In genomic region chr4:56630251-56630650, GRCm38 (mm10) we compare ENCODE assay signal across 20 mouse cellular contexts.
DNase-seq lines count a peak whose midpoint lies in the region; ATAC-seq and TF ChIP-seq lines count a peak whose summit lies in the region.
"Had no signal": no experiment of that assay in that cellular context is flagged by ENCODE, and none has a peak within 500 bp of the region (broad histone marks: within the 10 kb centered on the region; RNA-seq: fewer than 3 reads in every experiment).

No protein-coding gene starts in this region.

- no peaks in the 10 kb centered on the region for H3K27me3 ChIP-seq in forebrain, embryonic 14.5 days (replicated peaks; ENCODE audit: control insufficient read depth, insufficient read depth, low read length)
- no peaks in the 10 kb centered on the region for H3K27me3 ChIP-seq in forebrain, embryonic 11.5 days (ENCODE audit: control insufficient read depth, insufficient read depth, low read length)
- H3K27me3 ChIP-seq: CH12.LX; embryonic facial prominence, embryonic 15.5 days; hindbrain, embryonic 15.5 days; limb, embryonic 15.5 days had no signal

- H3K4me3 ChIP-seq in forebrain, embryonic 14.5 days (ENCODE audit: low read depth, low read length), result no peak overlapping the region
- no peak overlapping the region for H3K4me3 ChIP-seq in forebrain, embryonic 11.5 days (ENCODE audit: low read depth, low read length)
- H3K4me3 ChIP-seq in left cerebral cortex, adult 2 months, result no peak overlapping the region
- H3K4me3 ChIP-seq: embryonic facial prominence, embryonic 15.5 days; hindbrain, embryonic 15.5 days; limb, embryonic 15.5 days had no signal

- peak; percentile 24 for DNase-seq in forebrain, embryonic 14.5 days (ENCODE audit: low spot score)
- no peak for DNase-seq in forebrain, embryonic 11.5 days (ENCODE audit: low spot score)
- peak in 1 of 2 experiments; percentile 25 for DNase-seq in left cerebral cortex, adult 2 months (ENCODE audit: extremely low spot score in 1 of 2, low spot score in 2 of 2)
- no peak for DNase-seq in left cerebral cortex, adult 18-20 months (ENCODE audit: low spot score in 2 of 2)
- DNase-seq in right cerebral cortex, adult 2 months (ENCODE audit: low spot score in 2 of 2), result peak; percentile 21 to 39
- DNase-seq in right cerebral cortex, postnatal 4 days, result no peak
- DNase-seq in telencephalon, adult 2 months (ENCODE audit: low read depth, low spot score), result peak; percentile 53
- DNase-seq in cerebellum, adult 11 months, result no peak
- DNase-seq: adrenal gland, adult 8-10 months; cerebellum, adult 2 months; gastrocnemius, postnatal 36 days; heart, postnatal 14 days; kidney, adult 11 months; lung, postnatal 10 days had no signal

- no peak for ATAC-seq in forebrain, embryonic 14.5 days
- no peak for ATAC-seq in forebrain, embryonic 11.5 days (replicated peaks; ENCODE audit: low FRiP score)

- no peak overlapping the region for H3K4me2 ChIP-seq in forebrain, embryonic 14.5 days (ENCODE audit: low read length)
- no peak overlapping the region for H3K4me2 ChIP-seq in forebrain, embryonic 11.5 days (ENCODE audit: low read depth, low read length, severe bottlenecking)
- H3K4me2 ChIP-seq: embryonic facial prominence, embryonic 15.5 days; heart, embryonic 11.5 days; hindbrain, embryonic 15.5 days; limb, embryonic 15.5 days had no signal

- no peak overlapping the region for H3K27ac ChIP-seq in forebrain, embryonic 14.5 days (ENCODE audit: low read depth, low read length)
- H3K27ac ChIP-seq in forebrain, embryonic 11.5 days (ENCODE audit: low read depth, low read length), result no peak overlapping the region
- H3K27ac ChIP-seq in left cerebral cortex, adult 2 months, result 0 out of 2 replicates have a peak overlapping the region, but pooled peaks have one; percentile 8
- H3K27ac ChIP-seq: hindbrain, embryonic 15.5 days; kidney, postnatal 0 days; limb, embryonic 15.5 days had no signal

- no peak overlapping the region for H3K9ac ChIP-seq in forebrain, embryonic 14.5 days (ENCODE audit: low read length)
- no peak overlapping the region for H3K9ac ChIP-seq in forebrain, embryonic 11.5 days (ENCODE audit: low read length)
- H3K9ac ChIP-seq: embryonic facial prominence, embryonic 15.5 days; hindbrain, embryonic 15.5 days; limb, embryonic 15.5 days had no signal

- intact Hi-C loops in left cerebral cortex, adult 2 months (cut with DNase I), result no loop called here

- H3K36me3 ChIP-seq in forebrain, embryonic 14.5 days (ENCODE audit: control insufficient read depth, insufficient read depth, low read length), result no peaks in the 10 kb centered on the region
- H3K36me3 ChIP-seq in forebrain, embryonic 11.5 days (ENCODE audit: control insufficient read depth, insufficient read depth, low read length), result no peaks in the 10 kb centered on the region
- H3K36me3 ChIP-seq: embryonic facial prominence, embryonic 15.5 days; hindbrain, embryonic 15.5 days; limb, embryonic 15.5 days had no signal

- no peaks in the 10 kb centered on the region for H3K4me1 ChIP-seq in forebrain, embryonic 14.5 days (ENCODE audit: control insufficient read depth, insufficient read depth, low read length)
- H3K4me1 ChIP-seq in forebrain, embryonic 11.5 days (replicated peaks; ENCODE audit: control insufficient read depth, insufficient read depth, low read length), result no peaks in the 10 kb centered on the region
- H3K4me1 ChIP-seq: hindbrain, embryonic 15.5 days had no signal

- H3K9me3 ChIP-seq in forebrain, embryonic 14.5 days (replicated peaks; ENCODE audit: control insufficient read depth, low read length), result no peaks in the 10 kb centered on the region
- H3K9me3 ChIP-seq in forebrain, embryonic 11.5 days (ENCODE audit: control insufficient read depth, low read length), result no peaks in the 10 kb centered on the region
- H3K9me3 ChIP-seq: embryonic facial prominence, embryonic 15.5 days; hindbrain, embryonic 15.5 days; limb, embryonic 15.5 days had no signal

- 83% methylated on average over 6 of the region's 6 CpGs for WGBS in forebrain, embryonic 14.5 days
- WGBS in forebrain, embryonic 11.5 days, result 80% methylated on average over 6 of the region's 6 CpGs

- TF ChIP-seq CTCF in left cerebral cortex, adult 2 months (IDR thresholded peaks at IDR 0.05), result no peak

Comparison
In these comparisons a context has a peak if more than half of its experiments do, and no peak if none do; other contexts are left out.
1. DNase-seq: peak in forebrain, embryonic 14.5 days (single experiment), right cerebral cortex, adult 2 months (2 of 2) and telencephalon, adult 2 months (single experiment); none in forebrain, embryonic 11.5 days (single experiment), left cerebral cortex, adult 18-20 months (0 of 2), right cerebral cortex, postnatal 4 days (single experiment) and cerebellum, adult 11 months (single experiment).